Comparison of ENCODE assay signal across 8 mouse cellular contexts in the genomic region with DNA sequence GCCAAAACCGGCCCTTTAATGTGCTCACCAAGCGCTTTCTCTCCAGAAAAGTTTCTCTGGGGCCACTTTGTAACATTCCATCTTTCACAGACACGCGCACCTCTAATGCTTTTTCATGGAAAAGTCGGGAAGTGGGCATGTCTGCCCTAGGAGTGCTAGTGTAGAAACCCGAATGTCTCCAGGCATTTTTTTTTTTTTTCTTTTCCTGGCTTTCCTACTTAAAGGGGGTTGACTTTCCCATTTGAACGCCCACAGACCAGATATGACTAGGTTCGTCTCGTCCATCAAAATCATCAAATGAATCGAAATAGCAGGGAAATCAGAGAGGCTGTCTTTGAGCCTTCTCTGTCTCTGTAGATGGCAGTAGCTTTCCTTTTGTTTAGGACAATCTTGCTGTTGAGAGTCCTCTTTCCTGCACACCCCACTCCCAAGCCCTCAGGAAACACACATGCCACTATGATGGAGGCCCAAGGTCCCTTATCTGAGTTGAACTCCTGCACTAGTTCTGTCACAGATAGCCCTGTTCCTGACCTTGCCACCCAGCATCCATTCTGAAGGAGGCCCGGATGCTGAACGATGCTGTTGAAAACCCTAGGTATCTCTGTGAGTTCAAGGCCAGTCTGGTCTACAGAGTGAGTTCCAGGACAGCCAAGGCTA. TPM values are rescaled to one million over a fixed set of nuclear protein-coding genes. Genes with fewer than 3 reads are reported as not detected.
DNase-seq lines count a peak whose midpoint lies in the region; ATAC-seq and TF ChIP-seq lines count a peak whose summit lies in the region.

No protein-coding gene starts in this region.

- H3K36me3 ChIP-seq in G1E (replicated peaks) = peaks cover 21% of the 10 kb centered on the region
- H3K36me3 ChIP-seq in hindbrain, embryonic 14.5 days (replicated peaks; ENCODE audit: control insufficient read depth, insufficient read depth) = no peaks in the 10 kb centered on the region
- H3K36me3 ChIP-seq in stomach, embryonic 14.5 days (ENCODE audit: control insufficient read depth, insufficient read depth, low read length) = no peaks in the 10 kb centered on the region; the same call in 1 of the 2 replicates

- H3K27me3 ChIP-seq in G1E (ENCODE audit: insufficient read depth, low read length) = peaks cover 4% of the 10 kb centered on the region; the same call in 1 of the 2 replicates
- H3K27me3 ChIP-seq in hindbrain, embryonic 14.5 days (ENCODE audit: control insufficient read depth, insufficient read depth, low read length) = no peaks in the 10 kb centered on the region
- no peaks in the 10 kb centered on the region for H3K27me3 ChIP-seq in stomach, embryonic 14.5 days (ENCODE audit: control insufficient read depth, insufficient read depth, low read length)

- WGBS in hindbrain, embryonic 14.5 days = 23% methylated on average over 12 of the region's 12 CpGs
- 12% methylated on average over 12 of the region's 12 CpGs for WGBS in stomach, embryonic 14.5 days

- H3K4me1 ChIP-seq in G1E (ENCODE audit: insufficient read depth, low read depth, low read length) = peaks cover 31% of the 10 kb centered on the region
- no peaks in the 10 kb centered on the region; the same call in 1 of the 2 replicates for H3K4me1 ChIP-seq in embryonic fibroblast, embryonic 13.5 days (ENCODE audit: control insufficient read depth, insufficient read depth, low read length)
- H3K4me1 ChIP-seq in hindbrain, embryonic 14.5 days (replicated peaks; ENCODE audit: control insufficient read depth, insufficient read depth, low read length) = peaks cover 18% of the 10 kb centered on the region
- H3K4me1 ChIP-seq in stomach, embryonic 14.5 days (ENCODE audit: control insufficient read depth, insufficient read depth, low read length) = peaks cover 12% of the 10 kb centered on the region; the same call in 1 of the 2 replicates

- ATAC-seq in cerebellum, adult (ENCODE audit: insufficient number of reproducible peaks, low FRiP score, low TSS enrichment) = 0 out of 2 replicates have a peak, but pooled peaks have one; percentile 10
- no peak for ATAC-seq in G1E (ENCODE audit: extremely low read depth, insufficient number of reproducible peaks, low FRiP score, poor library complexity, severe bottlenecking)
- no peak for ATAC-seq in hindbrain, embryonic 14.5 days (ENCODE audit: low FRiP score)
- ATAC-seq in stomach, embryonic 14.5 days (ENCODE audit: insufficient number of reproducible peaks, insufficient read depth, low FRiP score, low read depth) = no peak

- peak overlapping the region; percentile 65 for H3K9ac ChIP-seq in hindbrain, embryonic 14.5 days
- peak overlapping the region; percentile 48 for H3K9ac ChIP-seq in stomach, embryonic 14.5 days (replicated peaks; ENCODE audit: low read depth, low read length)

- no peaks in the 10 kb centered on the region for H3K9me3 ChIP-seq in G1E (replicated peaks)
- H3K9me3 ChIP-seq in hindbrain, embryonic 14.5 days (ENCODE audit: control insufficient read depth, low read length) = no peaks in the 10 kb centered on the region
- no peaks in the 10 kb centered on the region for H3K9me3 ChIP-seq in stomach, embryonic 14.5 days (ENCODE audit: control insufficient read depth, low read depth, low read length)

- DNase-seq in cerebellum, adult 8-10 months = no peak
- no peak for DNase-seq in G1E (ENCODE audit: low spot score)
- DNase-seq in hindbrain, embryonic 14.5 days (ENCODE audit: low spot score) = peak; percentile 24
- DNase-seq in lung, postnatal 10 days = peak; percentile 16
- DNase-seq in right cerebral cortex, postnatal 14 days = no peak

- H3K4me2 ChIP-seq in hindbrain, embryonic 14.5 days (replicated peaks) = peak overlapping the region; percentile 63
- peak overlapping the region; percentile 63 for H3K4me2 ChIP-seq in stomach, embryonic 14.5 days (replicated peaks; ENCODE audit: low read depth, low read length)

- peak overlapping the region; percentile 91 for H3K27ac ChIP-seq in embryonic fibroblast, embryonic 13.5 days (ENCODE audit: insufficient read depth, low read length)
- peak overlapping the region; percentile 97 for H3K27ac ChIP-seq in hindbrain, embryonic 14.5 days
- H3K27ac ChIP-seq in stomach, embryonic 14.5 days (ENCODE audit: low read length) = peak overlapping the region; percentile 98

- H3K4me3 ChIP-seq in G1E (ENCODE audit: low read depth, low read length) = peak overlapping the region; percentile 83
- peak overlapping the region; percentile 34 for H3K4me3 ChIP-seq in embryonic fibroblast, embryonic 13.5 days (ENCODE audit: insufficient read depth, low read length)
- H3K4me3 ChIP-seq in hindbrain, embryonic 14.5 days (replicated peaks; ENCODE audit: low read length) = peak overlapping the region; percentile 99
- H3K4me3 ChIP-seq in stomach, embryonic 14.5 days (ENCODE audit: low read depth, low read length) = peak overlapping the region; percentile 96

- TF ChIP-seq CTCF in G1E (IDR thresholded peaks at IDR 0.05; ENCODE audit: low read depth, low read length) = no peak
- no peak for TF ChIP-seq CTCF in embryonic fibroblast, embryonic 13.5 days (IDR thresholded peaks at IDR 0.05; ENCODE audit: borderline replicate concordance, insufficient read depth, low read length)

- peak; percentile 29; the same call in 1 of the 2 replicates for TF ChIP-seq POLR2A in embryonic fibroblast, embryonic 13.5 days (IDR thresholded peaks at IDR 0.05; ENCODE audit: low read depth, low read length)

RNA-seq across cellular contexts. Expression of a gene that starts 0.8 kb away (rescaled TPM):
- total RNA-seq in G1E (2014; fragmentation: Nextera tagmentation) (565 and 602 TPM in 2 replicates), G1E (2017) (76.2 and 98.8 TPM in 2 replicates)
- 612 and 700 TPM in 2 replicates for polyA plus RNA-seq in G1E (2012)
- polyA plus RNA-seq in embryonic fibroblast, embryonic 13.5 days (2011; ENCODE audit: insufficient read length, low read depth, missing spikeins) = 160 and 173 TPM in 2 replicates
- 137 and 146 TPM in 2 replicates for polyA plus RNA-seq in hindbrain, embryonic 14.5 days (2014; fragmentation: Nextera tagmentation; extraction: Ambion mirVana)
- polyA plus RNA-seq in stomach, embryonic 14.5 days (2014; fragmentation: Nextera tagmentation; extraction: Ambion mirVana) = 250 and 259 TPM in 2 replicates

RNA-seq across cellular contexts. Expression of a gene that starts 44.1 kb away (rescaled TPM):
- not detected in 2 replicates for total RNA-seq in G1E (2014; fragmentation: Nextera tagmentation)
- total RNA-seq in G1E (2017) = not detected in 2 replicates
- 0.43 TPM in 1 of 2 replicates, not detected in the other for polyA plus RNA-seq in G1E (2012)
- polyA plus RNA-seq in embryonic fibroblast, embryonic 13.5 days (2011; ENCODE audit: insufficient read length, low read depth, missing spikeins) = not detected in 2 replicates
- 0.90 and 1.0 TPM in 2 replicates for polyA plus RNA-seq in hindbrain, embryonic 14.5 days (2014; fragmentation: Nextera tagmentation; extraction: Ambion mirVana)
- 21.1 and 23.4 TPM in 2 replicates for polyA plus RNA-seq in stomach, embryonic 14.5 days (2014; fragmentation: Nextera tagmentation; extraction: Ambion mirVana)

Comparison
In these comparisons a context has a peak if more than half of its experiments do, and no peak if none do; other contexts are left out.
1. DNase-seq: peak in hindbrain, embryonic 14.5 days (single experiment) and lung, postnatal 10 days (single experiment); none in cerebellum, adult 8-10 months (single experiment), G1E (single experiment) and right cerebral cortex, postnatal 14 days (single experiment).
2. H3K4me3 ChIP-seq: peak in every context shown above with its lines; median percentile 99 in hindbrain, embryonic 14.5 days; 96 in stomach, embryonic 14.5 days; 83 in G1E; 34 in embryonic fibroblast, embryonic 13.5 days.
3. RNA of a gene that starts 44.1 kb away (polyA plus RNA-seq): 21.1 to 23.4 TPM in stomach, embryonic 14.5 days; 0.90 to 1.0 TPM in hindbrain, embryonic 14.5 days, 0.43 TPM in G1E and not detected in embryonic fibroblast, embryonic 13.5 days; every median in the first group is over 10 times any median in the second.
4. Peak in every context shown above with its lines, with median percentiles within 50 percentile points of each other: H3K27ac ChIP-seq.